Mouse (Mus musculus): ENCODE measurements around the gene Mpp3.
"Not testable (repeated sequence)": the region's sequence is repeated elsewhere in the genome, so short reads cannot be mapped to it uniquely, and the experiment has no call there.

The Mpp3 gene

GRCm38 (mm10) chr11:102010140-102010539 lies 18.1 kb downstream of the Mpp3 start:
- DNase-seq (ENCODE audit: low read depth), result no peak

DNA sequence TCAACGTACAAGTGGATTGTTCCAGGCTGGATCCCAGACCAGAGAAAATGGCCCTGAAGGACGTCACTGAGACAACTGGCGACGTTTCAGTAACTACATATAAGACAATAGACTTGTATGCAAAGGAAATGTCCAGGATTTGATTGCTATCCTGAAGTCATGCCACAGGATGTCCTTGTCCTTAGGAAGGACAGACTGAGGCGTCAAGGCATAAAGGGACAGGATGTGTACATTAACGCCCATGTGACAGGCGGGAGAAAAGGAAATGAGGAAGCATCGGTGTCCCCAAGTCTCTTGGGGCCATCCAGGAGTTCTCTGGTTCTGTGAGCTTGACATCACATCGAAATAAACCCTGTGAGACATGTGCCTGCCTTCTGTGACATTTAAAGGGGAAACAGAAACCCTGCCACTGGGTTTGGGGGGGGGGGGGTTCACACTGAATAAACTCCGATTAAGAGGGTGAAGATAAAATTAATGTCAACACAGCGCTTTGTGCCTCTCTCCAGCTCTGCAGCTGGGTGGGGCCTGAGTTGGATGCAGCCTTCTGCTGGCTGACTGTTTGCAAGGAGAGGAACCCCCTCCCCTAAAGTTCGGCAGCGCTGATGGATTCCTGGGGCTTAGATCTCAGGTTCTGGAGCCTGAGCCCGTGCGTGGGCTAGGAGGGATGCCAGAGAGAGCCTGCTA lies 19.2 kb downstream of the Mpp3 start:
- no peak for DNase-seq (ENCODE audit: low read depth)

GRCm38 (mm10) chr11:102008372-102008771 lies 19.9 kb downstream of the Mpp3 start:
- no peak for DNase-seq (ENCODE audit: low read depth)

DNA sequence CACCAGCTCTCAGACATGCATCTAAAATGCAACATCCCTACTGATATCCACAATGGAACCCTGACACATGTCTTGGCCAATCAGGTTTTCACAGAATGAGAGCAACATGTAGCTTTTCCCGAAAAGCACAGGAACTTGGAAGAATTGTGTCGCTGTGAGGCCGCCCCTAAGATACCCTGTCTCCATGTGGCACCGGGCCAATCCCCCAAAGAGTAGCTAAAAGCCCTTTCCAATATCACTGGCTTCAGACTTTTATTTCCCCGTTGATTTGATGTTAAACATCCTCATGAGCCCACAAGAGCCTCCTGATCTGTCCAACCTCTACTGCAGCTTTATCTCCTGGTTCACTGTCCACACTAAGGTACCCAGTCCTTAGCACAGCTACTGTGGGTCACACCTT lies 21.6 kb downstream of the Mpp3 start:
- DNase-seq (ENCODE audit: low read depth), result no peak

DNA sequence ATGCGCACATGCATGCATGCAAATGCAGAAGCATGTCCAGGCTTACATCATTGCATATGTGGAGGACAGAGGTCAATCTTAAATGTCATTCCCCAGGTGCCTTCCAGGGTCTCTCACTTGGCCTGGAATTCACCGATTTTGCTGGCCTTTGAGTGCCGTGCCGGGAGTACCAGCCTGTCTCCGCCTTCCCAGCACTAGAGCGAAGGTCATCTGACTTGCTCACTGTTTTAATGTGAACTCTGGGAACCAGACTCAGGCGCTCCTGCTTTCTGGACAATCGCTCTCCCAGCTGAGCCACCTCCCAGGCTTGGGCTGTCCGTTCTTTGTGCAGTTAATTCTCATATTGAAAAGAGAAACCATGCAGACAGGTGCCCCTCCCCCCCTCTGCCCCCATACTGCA lies 22.0 kb downstream of the Mpp3 start:
- DNase-seq (ENCODE audit: low read depth), result no peak

GRCm38 (mm10) chr11:102004251-102004650 lies 24.0 kb downstream of the Mpp3 start:
- no peak for DNase-seq (ENCODE audit: low read depth)

DNA sequence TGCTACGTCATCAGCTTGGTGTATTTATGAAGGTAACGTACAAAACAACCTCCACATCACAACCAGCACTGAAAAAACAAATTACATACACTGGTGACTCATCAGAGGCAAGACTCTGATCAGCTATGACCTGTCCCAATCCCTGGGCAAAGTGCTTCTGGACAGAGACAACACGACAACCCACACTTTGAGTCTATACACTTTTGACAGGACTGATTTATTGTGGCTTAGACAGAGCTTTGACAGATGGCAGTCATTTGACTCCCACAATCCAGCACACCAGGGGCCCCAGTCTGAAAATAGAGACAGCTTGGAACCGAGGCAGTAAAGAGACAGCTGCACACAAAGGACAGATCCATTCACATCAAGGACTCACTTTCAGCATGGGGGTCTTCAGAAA lies 28.8 kb downstream of the Mpp3 start:
- DNase-seq (ENCODE audit: low read depth), result no peak

DNA sequence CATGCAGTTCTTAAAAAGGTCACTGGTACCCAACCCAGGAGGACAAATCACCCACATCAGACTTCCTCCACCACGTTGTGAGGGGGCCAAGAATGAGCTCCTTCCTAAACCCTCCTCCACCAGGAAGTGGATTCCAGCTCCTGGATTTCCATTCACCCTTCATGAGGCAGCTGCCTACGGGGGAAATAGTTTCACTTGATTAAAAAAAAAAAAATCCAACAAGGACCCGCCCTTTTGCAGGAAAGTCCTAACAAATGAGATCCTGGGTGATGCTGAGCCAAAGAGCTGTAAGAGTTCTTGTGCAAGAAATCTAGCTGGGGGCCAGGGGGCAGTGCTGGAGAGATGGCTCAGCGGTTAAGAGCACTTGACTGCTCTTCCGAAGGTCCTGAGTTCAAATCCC lies 30.0 kb downstream of the Mpp3 start:
- no peak for DNase-seq (ENCODE audit: low read depth)

GRCm38 (mm10) chr11:101995938-101996337 lies 32.3 kb downstream of the Mpp3 start:
- no peak for DNase-seq (ENCODE audit: low read depth)

GRCm38 (mm10) chr11:101994100-101994499 lies 34.2 kb downstream of the Mpp3 start:
- no peak for DNase-seq (ENCODE audit: low read depth)

DNA sequence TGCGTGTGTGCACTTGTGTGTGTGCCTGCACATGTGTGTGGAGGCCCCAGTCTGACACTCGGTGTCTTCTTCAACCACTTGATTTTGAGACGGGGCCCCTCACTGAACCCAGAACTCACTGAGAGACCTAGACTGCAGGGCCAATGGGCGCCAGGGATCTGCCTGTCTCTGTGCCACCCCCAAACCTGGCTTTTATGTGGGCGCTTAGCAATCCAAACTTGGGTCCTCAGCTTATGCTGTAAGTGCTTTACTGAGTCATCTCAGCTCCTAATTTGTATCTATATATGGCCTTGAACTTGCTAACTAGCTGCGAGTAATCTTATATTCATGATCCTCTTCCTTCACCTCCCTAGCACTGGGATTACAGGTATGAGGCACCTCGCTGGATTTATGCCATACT lies 35.9 kb downstream of the Mpp3 start:
- DNase-seq (ENCODE audit: low read depth), result no peak

DNA sequence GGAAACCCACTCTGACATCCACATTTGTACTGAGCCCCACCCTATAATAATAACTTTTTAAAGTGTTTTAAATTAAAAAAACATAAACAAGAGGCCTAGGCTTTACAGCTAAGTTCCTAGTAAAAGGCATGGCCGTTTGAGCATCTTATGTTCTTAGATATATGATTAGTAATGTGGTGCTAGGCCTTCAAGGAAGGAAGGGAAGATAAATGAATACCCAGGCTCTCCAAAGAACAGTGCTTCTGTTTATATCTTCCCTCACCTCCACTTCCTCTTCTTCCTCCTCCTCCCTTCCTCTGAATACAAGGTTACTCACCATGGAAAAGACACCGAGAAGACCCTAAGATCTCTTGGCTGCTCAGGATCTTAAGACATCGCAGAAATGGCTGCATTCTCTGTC lies 36.4 kb downstream of the Mpp3 start:
- no peak for DNase-seq (ENCODE audit: low read depth)

- DNase-seq (ENCODE audit: low read depth), result no peak
These were observed 38.0 kb downstream of the Mpp3 start for GRCm38 (mm10) chr11:101990244-101990643.

DNA sequence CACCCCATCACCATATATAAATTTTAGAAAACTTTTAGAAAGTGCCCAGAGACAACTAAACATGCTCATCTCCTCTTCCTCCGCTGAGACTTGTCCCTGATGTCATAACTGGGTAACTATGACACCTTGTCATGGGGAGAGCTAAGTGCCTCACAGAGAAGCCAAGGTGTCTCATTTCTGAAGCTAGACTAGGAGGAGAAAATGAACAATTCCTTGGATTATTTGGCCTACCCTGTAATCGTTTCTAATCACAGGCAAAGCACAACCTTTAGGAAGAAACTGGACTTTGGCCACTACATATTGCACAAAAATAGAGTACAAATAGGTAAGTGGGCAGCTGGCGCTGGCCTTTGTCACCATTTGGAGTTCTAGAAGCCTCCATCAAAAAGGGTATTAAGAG lies 41.3 kb downstream of the Mpp3 start, which contains the start of gene Dusp3:
Gene Dusp3, minus strand, starts transcription at position 101 of the 400 bp plus-strand sequence.
- DNase-seq (ENCODE audit: low read depth), result no peak

DNA sequence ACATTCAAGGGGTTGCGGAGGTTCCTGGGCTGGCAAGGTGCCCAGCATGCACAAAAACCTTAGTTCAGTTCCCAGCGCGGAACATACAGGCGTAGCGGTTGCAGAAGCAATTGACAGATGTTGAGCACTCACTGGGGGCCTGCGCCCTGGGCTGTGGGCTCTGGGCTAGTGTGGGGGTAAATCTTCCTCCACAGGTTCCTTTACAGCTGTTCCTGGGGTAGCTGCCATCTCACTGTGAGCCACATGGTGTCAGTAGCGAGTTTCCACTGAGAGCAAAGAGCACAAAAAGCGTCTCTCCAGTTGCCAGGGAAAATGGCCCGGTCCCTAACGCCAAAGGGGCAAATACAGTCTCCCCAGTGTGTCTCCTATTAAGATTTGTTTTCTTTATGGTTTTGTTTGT lies 42.3 kb downstream of the Mpp3 start:
- peak; percentile 80 for DNase-seq (ENCODE audit: low read depth)

DNA sequence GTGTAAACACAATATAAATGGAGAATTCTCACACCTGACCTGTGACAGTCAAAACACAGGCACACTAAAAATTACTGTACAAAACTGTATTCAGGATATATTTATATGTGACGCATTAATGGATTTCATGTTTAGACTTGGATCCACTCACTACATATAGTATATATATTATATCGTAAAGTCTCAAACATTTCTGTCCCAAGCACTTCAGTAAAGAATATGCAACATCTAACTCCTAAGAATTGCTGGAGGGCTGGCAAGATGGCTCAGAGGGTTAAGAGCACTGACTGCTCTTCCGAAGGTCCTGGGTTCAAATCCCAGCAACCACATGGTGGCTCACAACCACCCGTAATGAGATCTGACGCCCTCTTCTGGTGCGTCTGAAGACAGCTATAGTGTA lies 42.8 kb downstream of the Mpp3 start:
- DNase-seq (ENCODE audit: low read depth), result not testable (repeated sequence)

DNA sequence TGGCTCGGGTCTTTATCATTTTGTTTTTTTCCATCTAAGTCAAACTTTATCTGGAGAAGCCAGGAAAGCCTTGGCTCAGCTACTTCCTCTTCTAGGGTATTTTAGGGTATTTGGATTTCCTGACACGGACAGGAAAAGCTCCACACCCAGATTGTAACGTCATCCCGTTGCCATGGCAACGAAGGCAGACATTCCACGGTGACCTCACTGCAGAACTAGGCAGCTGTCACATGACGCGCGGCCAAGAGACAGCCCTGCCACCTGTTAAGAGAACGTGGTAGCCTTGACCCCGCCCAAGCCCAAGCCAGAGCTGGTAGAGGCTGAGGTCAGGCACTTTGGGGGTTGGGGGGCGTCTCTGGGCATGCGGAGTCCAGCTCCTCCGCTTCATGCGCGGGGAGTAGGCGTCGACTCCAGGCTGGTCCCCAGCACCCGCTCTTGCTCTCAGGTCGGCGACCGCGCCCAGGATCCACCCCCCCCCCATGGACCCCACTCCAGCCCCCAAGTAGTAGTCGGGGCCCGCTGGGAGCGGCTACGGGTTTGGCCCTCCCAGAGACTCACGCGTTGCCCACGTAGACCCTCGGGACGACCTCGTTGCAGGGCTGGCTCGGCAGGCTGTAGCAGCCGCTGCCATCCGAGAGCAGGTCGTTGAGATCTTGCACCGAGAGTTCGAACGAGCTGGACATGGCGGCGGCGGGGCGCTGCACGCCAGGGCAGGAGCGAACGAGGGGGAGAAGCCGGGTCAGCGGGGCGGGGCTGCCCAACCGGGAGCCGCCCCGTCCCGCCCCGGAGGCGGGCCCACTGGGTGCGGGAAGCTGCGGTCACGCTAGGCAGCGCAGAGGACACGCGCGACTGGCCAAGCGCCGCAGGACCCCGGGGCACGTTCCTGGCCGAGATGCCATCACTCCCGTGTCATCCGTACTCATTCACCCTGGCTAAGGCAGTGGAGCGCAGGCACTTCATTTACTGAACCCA lies 43.9 kb downstream of the Mpp3 start, which contains the start of gene Cfap97d1:
Gene Cfap97d1, plus strand, starts transcription at position 226 of the 972 bp plus-strand sequence.
- DNase-seq (ENCODE audit: low read depth), result peak; percentile 98

DNA sequence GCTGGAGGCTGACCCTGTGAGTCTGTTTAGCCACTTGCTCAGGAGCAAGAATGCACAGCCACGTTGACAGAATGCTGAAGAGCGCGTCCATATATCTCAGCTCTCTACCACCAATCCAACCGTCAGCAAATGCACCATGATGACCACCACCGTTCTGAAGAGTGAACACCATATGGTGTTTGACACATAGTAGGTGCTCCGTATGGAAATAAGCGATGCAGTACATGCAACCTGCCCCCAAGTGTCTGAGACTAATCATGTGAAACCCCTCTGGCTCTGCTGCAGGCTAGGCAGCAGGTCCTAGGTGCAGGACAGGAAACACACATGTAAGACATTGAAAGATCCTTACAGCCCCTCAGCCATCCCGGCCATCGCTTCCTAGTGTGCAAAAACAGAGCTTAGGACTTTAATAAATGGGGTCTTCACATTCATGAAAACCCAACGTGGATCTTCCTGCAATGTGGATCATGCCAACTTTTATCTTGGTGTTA lies 44.8 kb downstream of the Mpp3 start:
- no peak for DNase-seq (ENCODE audit: low read depth)

DNA sequence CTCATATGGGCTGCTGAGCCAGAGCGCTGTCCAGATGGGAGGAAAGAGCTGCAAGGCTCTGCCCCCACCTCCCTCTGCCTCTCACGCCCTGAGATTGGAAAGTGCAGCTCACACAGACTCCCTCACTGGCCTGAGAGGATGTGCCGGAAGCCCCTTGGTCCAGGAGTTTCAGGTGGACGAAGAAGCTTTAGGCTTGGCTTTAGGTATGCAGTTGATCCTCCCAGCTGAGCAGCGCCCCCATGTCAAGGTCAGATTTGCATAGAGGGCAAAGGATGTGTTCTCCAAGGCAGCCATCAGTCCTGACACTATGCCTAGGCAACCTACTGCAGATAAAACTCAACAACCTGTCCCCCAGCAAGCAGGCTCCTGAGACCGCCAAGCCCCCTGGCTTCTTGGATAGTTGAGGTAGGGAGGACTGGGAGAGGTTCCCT lies 45.3 kb downstream of the Mpp3 start:
- DNase-seq (ENCODE audit: low read depth), result no peak

DNA sequence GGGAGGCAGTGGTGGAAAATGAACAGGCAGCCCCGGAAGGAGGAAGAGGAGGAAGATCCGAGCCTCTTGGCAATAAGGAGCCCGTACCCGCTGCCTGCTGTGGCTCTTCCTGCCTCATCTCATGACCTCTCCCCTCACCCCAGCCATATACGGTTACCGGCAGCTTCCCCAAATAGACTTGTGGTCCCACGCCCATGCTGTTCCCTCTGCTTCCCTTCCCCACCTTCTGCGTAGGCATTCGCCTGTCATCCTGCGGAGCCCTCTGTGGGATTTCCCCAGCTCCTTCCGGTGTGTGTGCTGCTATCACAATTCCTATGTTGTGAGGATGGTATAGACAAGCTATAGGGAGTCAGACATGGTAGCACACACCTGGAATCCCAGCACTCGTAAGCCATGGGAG lies 46.4 kb downstream of the Mpp3 start:
- DNase-seq (ENCODE audit: low read depth), result no peak

- no peak for DNase-seq (ENCODE audit: low read depth)
These were observed 47.6 kb downstream of the Mpp3 start for GRCm38 (mm10) chr11:101980603-101981157.

DNA sequence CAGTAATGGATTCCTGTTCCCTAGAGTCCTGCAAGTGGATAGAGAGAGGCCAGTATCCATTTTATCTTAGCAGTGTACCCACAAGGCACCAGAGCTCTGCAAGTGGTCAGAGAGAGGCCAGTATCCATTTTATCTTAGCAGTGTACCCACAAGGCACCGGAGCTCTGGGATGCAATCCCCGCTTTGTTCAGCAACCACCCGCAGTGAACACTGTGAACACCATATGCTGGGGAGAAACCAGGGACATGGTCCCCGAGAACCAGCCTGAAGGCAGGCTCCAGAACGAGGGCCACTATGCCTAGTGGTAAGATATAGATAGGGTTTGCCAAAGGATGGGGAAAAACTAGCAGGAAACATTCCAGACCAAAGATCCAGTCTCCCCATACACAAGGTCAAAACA lies 49.1 kb downstream of the Mpp3 start:
- no peak for DNase-seq (ENCODE audit: low read depth)

GRCm38 (mm10) chr11:101976949-101977348 lies 51.3 kb downstream of the Mpp3 start:
- DNase-seq (ENCODE audit: low read depth), result no peak
